Mouse (Mus musculus) kidney, adult 18-20 months (tissue): ENCODE measurements around the gene Grin2c.
A peak's percentile ranks its signal among the peaks of the same experiment; 100 is the strongest.

ENCODE experiments used
- DNase-seq: peaks from one replicate; pipeline ENCODE4 v3.0.0; 2021

Grin2c gene

GRCm38 (mm10) chr11:115282723-115283485, 15.9 kb upstream of the Grin2c start:
- DNase-seq, result no peak

GRCm38 (mm10) chr11:115282295-115282694, 15.3 kb upstream of the Grin2c start:
- no peak for DNase-seq

- no peak for DNase-seq
Observed at GRCm38 (mm10) chr11:115279726-115280125, 12.7 kb upstream of the Grin2c start.

GRCm38 (mm10) chr11:115278176-115278575, 11.1 kb upstream of the Grin2c start:
- DNase-seq, result no peak

- no peak for DNase-seq
Observed at GRCm38 (mm10) chr11:115277604-115277975, 10.5 kb upstream of the Grin2c start.

- DNase-seq, result peak; percentile 98
Observed at GRCm38 (mm10) chr11:115276780-115277603, 9.9 kb upstream of the Grin2c start, which contains the start of gene Fdxr. Fdxr (minus strand) TSS chr11:115277050.

GRCm38 (mm10) chr11:115275954-115276353, 8.9 kb upstream of the Grin2c start:
- no peak for DNase-seq

- DNase-seq, result no peak
Observed at GRCm38 (mm10) chr11:115275509-115275908, 8.5 kb upstream of the Grin2c start.

- DNase-seq, result no peak
Observed at GRCm38 (mm10) chr11:115274771-115275170, 7.7 kb upstream of the Grin2c start.

GRCm38 (mm10) chr11:115274178-115274577, 7.1 kb upstream of the Grin2c start:
- DNase-seq, result no peak

GRCm38 (mm10) chr11:115273735-115274134, 6.7 kb upstream of the Grin2c start:
- DNase-seq, result no peak

- no peak for DNase-seq
Observed at GRCm38 (mm10) chr11:115272894-115273498, 6.0 kb upstream of the Grin2c start.

- DNase-seq, result no peak
Observed at GRCm38 (mm10) chr11:115271481-115271880, 4.4 kb upstream of the Grin2c start.

- no peak for DNase-seq
Observed at GRCm38 (mm10) chr11:115271052-115271451, 4.0 kb upstream of the Grin2c start.

GRCm38 (mm10) chr11:115270148-115270861, 3.3 kb upstream of the Grin2c start:
- peak; percentile 82 for DNase-seq

GRCm38 (mm10) chr11:115269330-115270066, 2.5 kb upstream of the Grin2c start:
- DNase-seq, result no peak

- DNase-seq, result no peak
Observed at GRCm38 (mm10) chr11:115267958-115268357, 915 bp upstream of the Grin2c start.

- DNase-seq, result no peak
Observed at GRCm38 (mm10) chr11:115266400-115266778, 654 bp downstream of the Grin2c start.

- DNase-seq, result no peak
Observed at GRCm38 (mm10) chr11:115265771-115266399, 1.2 kb downstream of the Grin2c start.

GRCm38 (mm10) chr11:115264862-115265668, 2.0 kb downstream of the Grin2c start:
- no peak for DNase-seq
